Mouse (Mus musculus) midbrain, embryonic 10.5 days (tissue): ENCODE results near the gene Fgfr1op2. TPM values are rescaled to one million over a fixed set of nuclear protein-coding genes. Genes with fewer than 3 reads are reported as not detected.
A peak's percentile ranks its signal among the peaks of the same experiment; 100 is the strongest.

Experiments
- DNase-seq: peaks from one replicate; pipeline ENCODE4 v3.0.0-alpha.2; 2017; ENCODE audit warnings: low spot score
- H3K27ac ChIP-seq: fragments of 300-500 bp; sonication (generic); replicated peaks from 2 replicates; pipeline ENCODE4 v1.5.1; 2016; ENCODE audit warnings: mild to moderate bottlenecking
- H3K27me3 ChIP-seq: fragments of 300-500 bp; sonication (generic); 2 replicates; pipeline ENCODE4 v1.6.1; 2016; ENCODE audit warnings: low read depth, mild to moderate bottlenecking; ENCODE audit not compliant: poor library complexity, severe bottlenecking
- H3K36me3 ChIP-seq: fragments of 300-500 bp; sonication (generic); 2 replicates; pipeline ENCODE4 v1.6.1; 2016; ENCODE audit warnings: mild to moderate bottlenecking, moderate library complexity
- H3K4me1 ChIP-seq: fragments of 300-500 bp; sonication (generic); 2 replicates; pipeline ENCODE4 v1.6.1; 2016
- H3K4me3 ChIP-seq: fragments of 300-500 bp; sonication (generic); 2 replicates; pipeline ENCODE4 v1.5.1; 2016; ENCODE audit warnings: mild to moderate bottlenecking, moderate library complexity
- H3K9me3 ChIP-seq: fragments of 300-500 bp; sonication (generic); replicated peaks from 2 replicates; pipeline ENCODE4 v1.6.1; 2016; ENCODE audit warnings: mild to moderate bottlenecking
- WGBS: fragments of 180-500 bp; shearing (Covaris S2); methylation state at CpG from one replicate; pipeline ENCODE4 v1.1.7; 2016; 5-methylcytosine and 5-hydroxymethylcytosine counted together
- polyA plus RNA-seq: library from polyadenylated mRNA; unstranded; fragments of >200 nt; fragmentation: Nextera tagmentation; extraction: Ambion mirVana; gene quantifications from 2 replicates; pipeline ENCODE4 v1.2.1, GENCODE M21; 2016

Gene Fgfr1op2
- polyA plus RNA-seq, result 78.6 and 82.2 TPM in 2 replicates

DNA sequence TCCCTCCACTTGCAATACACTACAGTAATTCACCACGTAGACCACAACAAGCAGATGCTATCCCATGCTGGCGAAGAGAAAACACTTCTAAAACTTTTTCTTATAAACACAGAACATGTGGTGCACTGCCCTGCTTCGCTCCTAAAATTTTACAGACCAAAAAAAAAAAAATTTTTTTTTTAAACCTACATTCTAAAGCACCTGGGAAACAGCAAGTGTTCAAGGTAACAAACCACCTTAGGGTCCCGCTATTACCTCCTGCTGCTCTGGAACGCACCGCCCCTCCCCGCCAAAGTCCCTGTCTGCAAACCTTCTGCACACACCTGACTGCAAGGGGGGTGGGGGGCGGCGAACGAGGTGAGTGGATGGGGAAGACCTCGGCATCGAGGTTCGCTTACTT lies at the start of gene Fgfr1op2:
TSS of gene Fgfr1op2 (plus strand) at position 301 of the 400 bp plus-strand sequence.
- Histone ChIP-seq H3K4me3 (peak within 1 kb of the TSS; percentile 98), H3K9me3 (no peaks in the 10 kb centered on the region), H3K27ac (peak within 1 kb of the TSS; percentile 98), H3K27me3 (no peaks in the 10 kb centered on the region), H3K4me1 (peaks cover 38% of the 10 kb centered on the region), H3K36me3 (0 out of 2 replicates have a peak, but pooled peaks cover 7% of the 10 kb centered on the region)
- WGBS, result under 1% methylated on average over 13 of the region's 13 CpGs
- no peak for DNase-seq

DNA sequence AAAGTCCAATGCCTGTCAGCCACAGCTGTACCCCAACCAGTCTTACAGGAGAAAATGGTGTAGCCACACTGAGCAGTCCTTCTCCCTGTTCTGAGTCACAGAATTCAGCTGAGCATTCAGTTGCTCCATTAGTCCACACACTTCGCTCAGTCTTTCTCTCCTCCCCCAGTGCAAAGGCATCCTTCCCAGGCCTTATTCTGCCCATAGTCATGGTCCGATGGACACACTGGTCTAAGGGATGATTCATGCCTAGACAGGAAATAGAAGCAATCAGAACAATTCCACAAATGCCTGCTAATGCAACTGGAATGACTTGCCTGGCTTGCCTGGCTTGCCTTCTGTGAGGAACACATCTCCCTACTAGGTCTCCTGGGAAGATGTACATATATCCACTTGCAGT lies 49.5 kb upstream of the Fgfr1op2 start:
- 87% methylated on average over 2 of the region's 2 CpGs for WGBS
- Histone ChIP-seq H3K36me3 (no peaks in the 10 kb centered on the region), H3K9me3 (no peaks in the 10 kb centered on the region), H3K4me1 (no peaks in the 10 kb centered on the region), H3K27me3 (no peaks in the 10 kb centered on the region), H3K4me3 (no peak overlapping the region), H3K27ac (no peak overlapping the region)
- DNase-seq, result no peak

GRCm38 (mm10) chr6:146530363-146530762 lies 46.6 kb upstream of the Fgfr1op2 start:
- WGBS, result 87% methylated on average over 7 of the region's 7 CpGs
- no peaks in the 10 kb centered on the region for H3K9me3 ChIP-seq
- no peak overlapping the region for H3K4me3 ChIP-seq
- H3K36me3 ChIP-seq, result no peaks in the 10 kb centered on the region
- H3K4me1 ChIP-seq, result no peaks in the 10 kb centered on the region
- DNase-seq, result no peak
- no peak overlapping the region for H3K27ac ChIP-seq
- H3K27me3 ChIP-seq, result no peaks in the 10 kb centered on the region

- H3K27me3 ChIP-seq, result no peaks in the 10 kb centered on the region
- H3K27ac ChIP-seq, result no peak overlapping the region
- H3K9me3 ChIP-seq, result no peaks in the 10 kb centered on the region
- no peak overlapping the region for H3K4me3 ChIP-seq
- DNase-seq, result no peak
- no peaks in the 10 kb centered on the region for H3K36me3 ChIP-seq
- 84% methylated on average over 5 of the region's 5 CpGs for WGBS
- H3K4me1 ChIP-seq, result no peaks in the 10 kb centered on the region
Measured at GRCm38 (mm10) chr6:146530769-146531168, 46.2 kb upstream of the Fgfr1op2 start.

GRCm38 (mm10) chr6:146533146-146533545 lies 43.9 kb upstream of the Fgfr1op2 start:
- WGBS, result 93% methylated on average over 4 of the region's 4 CpGs
- no peaks in the 10 kb centered on the region for H3K27me3 ChIP-seq
- no peaks in the 10 kb centered on the region for H3K4me1 ChIP-seq
- H3K36me3 ChIP-seq, result no peaks in the 10 kb centered on the region
- H3K9me3 ChIP-seq, result no peaks in the 10 kb centered on the region
- DNase-seq, result no peak
- no peak overlapping the region for H3K4me3 ChIP-seq
- H3K27ac ChIP-seq, result no peak overlapping the region

- no peaks in the 10 kb centered on the region for H3K27me3 ChIP-seq
- H3K4me1 ChIP-seq, result no peaks in the 10 kb centered on the region
- H3K27ac ChIP-seq, result no peak overlapping the region
- H3K4me3 ChIP-seq, result no peak overlapping the region
- no peaks in the 10 kb centered on the region for H3K36me3 ChIP-seq
- no peak for DNase-seq
- 90% methylated on average over 5 of the region's 5 CpGs for WGBS
- no peaks in the 10 kb centered on the region for H3K9me3 ChIP-seq
Measured at GRCm38 (mm10) chr6:146535501-146535900, 41.5 kb upstream of the Fgfr1op2 start.

- Histone ChIP-seq H3K9me3 (no peaks in the 10 kb centered on the region), H3K4me1 (no peaks in the 10 kb centered on the region), H3K27ac (no peak overlapping the region), H3K4me3 (no peak overlapping the region), H3K27me3 (no peaks in the 10 kb centered on the region), H3K36me3 (no peaks in the 10 kb centered on the region)
- no peak for DNase-seq
- WGBS, result 95% methylated on average over 4 of the region's 4 CpGs
Measured at GRCm38 (mm10) chr6:146537111-146537510, 39.9 kb upstream of the Fgfr1op2 start.

DNA sequence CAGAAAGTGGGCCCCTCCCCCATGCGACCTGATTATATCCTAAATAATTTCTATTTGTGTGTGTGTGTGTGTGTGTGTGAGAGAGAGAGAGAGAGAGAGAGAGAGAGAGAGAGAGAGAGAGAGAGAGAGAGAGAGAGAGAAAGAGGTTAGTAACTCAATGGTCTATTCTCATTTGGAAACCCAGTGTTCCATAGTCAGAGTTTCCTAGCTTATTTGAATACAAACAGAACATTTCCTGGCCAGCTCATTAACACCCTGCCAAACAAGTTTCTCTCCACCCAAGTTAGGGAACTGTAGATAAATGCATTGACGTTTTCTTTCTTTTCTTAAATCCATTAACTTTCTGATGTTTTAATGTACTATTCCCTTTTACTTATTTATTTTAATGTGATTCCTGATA lies 38.9 kb upstream of the Fgfr1op2 start:
- Histone ChIP-seq H3K27me3 (no peaks in the 10 kb centered on the region), H3K9me3 (no peaks in the 10 kb centered on the region), H3K4me3 (no peak overlapping the region), H3K4me1 (no peaks in the 10 kb centered on the region), H3K27ac (no peak overlapping the region), H3K36me3 (no peaks in the 10 kb centered on the region)
- 72% methylated on average over 2 of the region's 2 CpGs for WGBS
- DNase-seq, result no peak

GRCm38 (mm10) chr6:146538661-146539060 lies 38.3 kb upstream of the Fgfr1op2 start:
- Histone ChIP-seq H3K9me3 (no peaks in the 10 kb centered on the region), H3K27me3 (no peaks in the 10 kb centered on the region), H3K4me3 (no peak overlapping the region), H3K36me3 (no peaks in the 10 kb centered on the region), H3K4me1 (no peaks in the 10 kb centered on the region), H3K27ac (no peak overlapping the region)
- DNase-seq, result no peak
- 71% methylated on average over 4 of the region's 4 CpGs for WGBS

DNA sequence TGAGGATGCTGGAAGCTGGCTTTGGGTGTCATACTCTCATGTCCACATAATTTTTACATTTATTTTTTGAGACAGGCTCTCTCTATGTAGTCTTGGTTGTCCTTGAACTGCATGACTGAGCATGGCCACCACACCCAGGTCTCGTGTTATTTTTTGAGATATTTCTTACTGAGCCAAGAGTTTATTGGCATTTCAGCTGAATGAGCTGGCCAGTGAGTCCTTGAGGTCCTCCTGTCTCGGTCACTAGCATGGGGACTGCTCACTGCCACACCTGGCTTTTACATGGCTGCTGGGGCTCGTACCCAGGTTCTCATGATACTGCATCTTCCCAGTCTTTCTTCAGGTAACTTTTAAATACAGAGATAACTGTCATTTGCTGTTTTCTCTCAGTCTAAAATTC lies 36.6 kb upstream of the Fgfr1op2 start:
- Histone ChIP-seq H3K27me3 (no peaks in the 10 kb centered on the region), H3K36me3 (0 out of 2 replicates have a peak, but pooled peaks cover 2% of the 10 kb centered on the region), H3K27ac (no peak overlapping the region), H3K4me3 (no peak overlapping the region), H3K9me3 (no peaks in the 10 kb centered on the region), H3K4me1 (no peaks in the 10 kb centered on the region)
- WGBS, result 83% methylated on average over 3 of the region's 3 CpGs
- no peak for DNase-seq

DNA sequence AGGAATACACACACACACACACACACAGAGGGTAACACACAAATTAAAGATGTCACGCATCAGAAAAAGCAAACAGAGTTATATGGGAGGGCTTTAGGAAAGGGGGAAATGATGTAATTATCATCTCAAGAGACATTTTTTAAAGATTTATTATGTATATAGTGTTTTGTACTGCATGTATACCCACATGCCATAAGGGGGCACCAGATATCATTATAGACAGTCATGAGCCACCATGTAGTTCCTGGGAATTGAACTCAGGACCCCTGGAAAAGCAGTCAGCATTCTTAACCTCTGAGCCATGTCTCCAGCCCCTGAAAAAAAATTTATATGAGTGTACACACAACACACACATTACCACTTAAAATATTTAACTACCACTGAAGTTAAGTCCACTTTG lies 32.4 kb upstream of the Fgfr1op2 start:
- Histone ChIP-seq H3K4me1 (no peaks in the 10 kb centered on the region), H3K27ac (no peak overlapping the region), H3K36me3 (peaks cover 41% of the 10 kb centered on the region), H3K4me3 (no peak overlapping the region), H3K27me3 (no peaks in the 10 kb centered on the region), H3K9me3 (no peaks in the 10 kb centered on the region)
- no peak for DNase-seq
- 94% methylated on average over 1 of the region's 1 CpGs for WGBS

DNA sequence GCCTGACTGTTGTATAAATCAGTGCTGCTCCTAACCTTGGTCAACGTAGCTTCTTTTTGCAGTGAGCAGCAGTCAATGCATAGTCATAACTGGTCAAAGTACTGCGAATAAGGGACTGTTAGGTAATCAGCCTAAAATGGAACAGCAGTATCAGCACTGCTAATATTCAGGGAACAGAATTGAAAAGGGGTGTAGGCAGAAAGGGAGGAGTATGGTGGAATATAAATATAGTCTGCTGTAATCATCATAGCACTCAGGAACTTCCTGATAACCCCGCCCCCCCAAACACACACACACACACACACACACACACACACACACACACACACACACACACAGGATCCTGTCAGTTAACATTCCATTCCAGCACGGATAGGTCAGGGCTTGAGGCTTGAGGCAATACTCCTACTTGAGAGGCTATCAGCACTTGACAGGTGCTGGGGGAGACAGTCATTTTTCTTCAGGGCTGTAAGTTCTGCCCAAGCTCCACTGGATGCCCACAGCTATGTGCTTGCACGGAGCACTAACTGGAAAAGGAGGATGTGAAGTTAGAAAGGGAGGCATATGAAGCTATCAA lies 31.6 kb upstream of the Fgfr1op2 start:
- 87% methylated on average over 5 of the region's 5 CpGs for WGBS
- Histone ChIP-seq H3K27me3 (no peaks in the 10 kb centered on the region), H3K36me3 (peaks cover 48% of the 10 kb centered on the region), H3K4me3 (no peak overlapping the region), H3K9me3 (no peaks in the 10 kb centered on the region), H3K27ac (no peak overlapping the region), H3K4me1 (no peaks in the 10 kb centered on the region)
- no peak for DNase-seq

GRCm38 (mm10) chr6:146550421-146550820 lies 26.6 kb upstream of the Fgfr1op2 start:
- Histone ChIP-seq H3K4me3 (no peak overlapping the region), H3K4me1 (no peaks in the 10 kb centered on the region), H3K27ac (no peak overlapping the region), H3K27me3 (no peaks in the 10 kb centered on the region), H3K9me3 (no peaks in the 10 kb centered on the region), H3K36me3 (peaks cover 96% of the 10 kb centered on the region)
- DNase-seq, result no peak
- WGBS, result 85% methylated on average over 2 of the region's 2 CpGs

- no peak for DNase-seq
- H3K27ac ChIP-seq, result no peak overlapping the region
- H3K27me3 ChIP-seq, result no peaks in the 10 kb centered on the region
- H3K4me3 ChIP-seq, result no peak overlapping the region
- peaks cover 96% of the 10 kb centered on the region for H3K36me3 ChIP-seq
- H3K4me1 ChIP-seq, result no peaks in the 10 kb centered on the region
- no peaks in the 10 kb centered on the region for H3K9me3 ChIP-seq
Measured at GRCm38 (mm10) chr6:146551326-146551725, 25.7 kb upstream of the Fgfr1op2 start.
